Mouse (Mus musculus) stomach, embryonic 15.5 days (tissue): ENCODE data around the gene Myh1. TPM values are rescaled to one million over a fixed set of nuclear protein-coding genes. Genes with fewer than 3 reads are reported as not detected.

Source experiments
- ATAC-seq: fragments of 200-750 bp; cut with Nextera tagmentation; 2 replicates; pipeline ENCODE4 v1.8.0; 2017; ENCODE audit warnings: low read depth, moderate number of reproducible peaks, moderate TSS enrichment; ENCODE audit not compliant: insufficient read depth, low FRiP score
- H3K27ac ChIP-seq: fragments of 300-500 bp; sonication (generic); 2 replicates; pipeline ENCODE4 v1.5.1; 2015; ENCODE audit warnings: mild to moderate bottlenecking, inconsistent platforms
- H3K27me3 ChIP-seq: fragments of 300-500 bp; sonication (generic); replicated peaks from 2 replicates; pipeline ENCODE4 v1.6.1; 2015; ENCODE audit warnings: inconsistent platforms
- H3K36me3 ChIP-seq: fragments of 300-500 bp; sonication (generic); 2 replicates; pipeline ENCODE4 v1.6.1; 2015; ENCODE audit warnings: inconsistent platforms
- H3K4me1 ChIP-seq: fragments of 300-500 bp; sonication (generic); 2 replicates; pipeline ENCODE4 v1.6.1; 2015; ENCODE audit warnings: inconsistent platforms
- H3K4me2 ChIP-seq: fragments of 300-500 bp; sonication (generic); 2 replicates; pipeline ENCODE4 v1.6.1; 2015; ENCODE audit warnings: mild to moderate bottlenecking, inconsistent platforms
- H3K4me3 ChIP-seq: fragments of 300-500 bp; sonication (generic); replicated peaks from 2 replicates; pipeline ENCODE4 v1.5.1; 2015; ENCODE audit warnings: inconsistent platforms
- H3K9ac ChIP-seq: fragments of 300-500 bp; sonication (generic); 2 replicates; pipeline ENCODE4 v1.6.1; 2015; ENCODE audit warnings: inconsistent platforms
- H3K9me3 ChIP-seq: fragments of 300-500 bp; sonication (generic); 2 replicates; pipeline ENCODE4 v1.6.1; 2016; ENCODE audit warnings: inconsistent platforms
- WGBS: fragments of 180-500 bp; shearing (Covaris S2); methylation state at CpG from one replicate; pipeline ENCODE4 v1.1.7; 2015; 5-methylcytosine and 5-hydroxymethylcytosine counted together
- polyA plus RNA-seq: library from polyadenylated mRNA; unstranded; fragments of >200 nt; fragmentation: Nextera tagmentation; extraction: Ambion mirVana; gene quantifications from 2 replicates; pipeline ENCODE4 v1.2.1, GENCODE M21; 2015

The Myh1 gene
- polyA plus RNA-seq, 1 experiment from 2014 or later, result 0.22 TPM

- no peaks in the 10 kb centered on the region for H3K4me1 ChIP-seq
- ATAC-seq, result no peak
- 71% methylated on average over 2 of the region's 2 CpGs for WGBS
- H3K36me3 ChIP-seq, result no peaks in the 10 kb centered on the region
- no peak overlapping the region for H3K27ac ChIP-seq
- H3K27me3 ChIP-seq, result no peaks in the 10 kb centered on the region
- no peak overlapping the region for H3K9ac ChIP-seq
- H3K9me3 ChIP-seq, result no peaks in the 10 kb centered on the region
- H3K4me3 ChIP-seq, result no peak overlapping the region
- no peak overlapping the region for H3K4me2 ChIP-seq
Measured at GRCm38 (mm10) chr11:67172439-67172838, 27.4 kb upstream of the Myh1 start.

DNA sequence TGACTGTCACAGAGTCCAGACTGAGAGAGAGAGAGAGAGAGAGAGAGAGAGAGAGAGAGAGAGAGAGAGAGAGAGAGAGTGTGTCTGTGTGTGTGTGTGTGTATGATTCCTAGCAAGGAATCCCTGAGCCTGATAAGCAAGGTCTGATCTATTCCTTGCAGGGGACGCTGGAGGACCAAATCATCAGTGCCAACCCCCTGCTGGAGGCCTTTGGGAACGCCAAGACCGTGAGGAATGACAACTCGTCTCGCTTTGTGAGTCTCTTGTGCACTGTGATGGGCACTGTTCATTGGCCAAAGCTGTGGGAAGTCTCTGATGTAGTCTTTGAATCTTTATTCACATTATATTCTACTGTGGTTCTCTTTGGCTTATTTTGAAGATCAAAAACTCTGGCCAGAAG, 23.5 kb upstream of the Myh1 start:
- ATAC-seq, result no peak
- no peaks in the 10 kb centered on the region for H3K4me1 ChIP-seq
- no peak overlapping the region for H3K4me3 ChIP-seq
- no peaks in the 10 kb centered on the region for H3K9me3 ChIP-seq
- H3K4me2 ChIP-seq, result no peak overlapping the region
- 72% methylated on average over 5 of the region's 5 CpGs for WGBS
- no peak overlapping the region for H3K27ac ChIP-seq
- no peaks in the 10 kb centered on the region for H3K36me3 ChIP-seq
- no peaks in the 10 kb centered on the region for H3K27me3 ChIP-seq
- H3K9ac ChIP-seq, result no peak overlapping the region

DNA sequence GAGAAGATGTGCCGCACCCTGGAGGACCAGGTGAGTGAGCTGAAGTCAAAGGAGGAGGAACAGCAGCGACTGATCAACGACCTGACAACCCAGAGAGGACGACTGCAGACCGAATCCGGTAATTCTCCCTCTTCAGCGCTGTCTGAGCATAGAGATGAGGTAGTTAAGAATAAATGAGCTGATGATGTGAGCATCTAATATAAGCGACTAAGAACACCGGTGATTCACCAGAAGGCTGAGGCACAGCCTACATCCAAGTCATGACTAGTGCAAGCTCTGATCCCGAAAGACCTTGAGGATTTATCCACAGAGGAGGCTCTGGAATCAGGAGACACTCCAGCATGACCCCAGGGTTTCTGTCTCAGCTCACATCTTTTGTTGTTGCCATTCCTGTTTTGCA, 9.5 kb upstream of the Myh1 start:
- H3K9me3 ChIP-seq, result no peaks in the 10 kb centered on the region
- no peak for ATAC-seq
- no peak overlapping the region for H3K27ac ChIP-seq
- 73% methylated on average over 10 of the region's 10 CpGs for WGBS
- no peak overlapping the region for H3K9ac ChIP-seq
- no peaks in the 10 kb centered on the region for H3K27me3 ChIP-seq
- no peak overlapping the region for H3K4me2 ChIP-seq
- no peak overlapping the region for H3K4me3 ChIP-seq
- no peaks in the 10 kb centered on the region for H3K36me3 ChIP-seq
- H3K4me1 ChIP-seq, result no peaks in the 10 kb centered on the region

GRCm38 (mm10) chr11:67190814-67191213, 9.0 kb upstream of the Myh1 start:
- 82% methylated on average over 2 of the region's 2 CpGs for WGBS
- Histone ChIP-seq H3K4me2 (no peak overlapping the region), H3K36me3 (no peaks in the 10 kb centered on the region), H3K9me3 (no peaks in the 10 kb centered on the region), H3K4me1 (no peaks in the 10 kb centered on the region), H3K9ac (no peak overlapping the region), H3K27me3 (no peaks in the 10 kb centered on the region), H3K27ac (no peak overlapping the region), H3K4me3 (no peak overlapping the region)
- no peak for ATAC-seq

GRCm38 (mm10) chr11:67191496-67191895, 8.4 kb upstream of the Myh1 start:
- 87% methylated on average over 14 of the region's 14 CpGs for WGBS
- Histone ChIP-seq H3K4me2 (no peak overlapping the region), H3K4me1 (no peaks in the 10 kb centered on the region), H3K36me3 (no peaks in the 10 kb centered on the region), H3K27me3 (no peaks in the 10 kb centered on the region), H3K27ac (no peak overlapping the region), H3K4me3 (no peak overlapping the region), H3K9ac (no peak overlapping the region), H3K9me3 (no peaks in the 10 kb centered on the region)
- ATAC-seq, result no peak

GRCm38 (mm10) chr11:67199321-67199720, 531 bp upstream of the Myh1 start:
- no peak for ATAC-seq
- H3K36me3 ChIP-seq, result no peaks in the 10 kb centered on the region
- H3K4me3 ChIP-seq, result no peak overlapping the region
- H3K4me2 ChIP-seq, result no peak overlapping the region
- 34% methylated on average over 1 of the region's 1 CpGs for WGBS
- H3K27me3 ChIP-seq, result no peaks in the 10 kb centered on the region
- H3K9ac ChIP-seq, result no peak overlapping the region
- no peak overlapping the region for H3K27ac ChIP-seq
- H3K4me1 ChIP-seq, result no peaks in the 10 kb centered on the region
- H3K9me3 ChIP-seq, result no peaks in the 10 kb centered on the region

- H3K36me3 ChIP-seq, result no peaks in the 10 kb centered on the region
- H3K4me2 ChIP-seq, result no peak overlapping the region
- H3K4me3 ChIP-seq, result no peak overlapping the region
- no peak overlapping the region for H3K27ac ChIP-seq
- no peaks in the 10 kb centered on the region for H3K9me3 ChIP-seq
- ATAC-seq, result no peak
- no peaks in the 10 kb centered on the region for H3K27me3 ChIP-seq
- 81% methylated on average over 3 of the region's 3 CpGs for WGBS
- H3K4me1 ChIP-seq, result no peaks in the 10 kb centered on the region
- no peak overlapping the region for H3K9ac ChIP-seq
Measured at GRCm38 (mm10) chr11:67204766-67205165, 4.9 kb downstream of the Myh1 start.

DNA sequence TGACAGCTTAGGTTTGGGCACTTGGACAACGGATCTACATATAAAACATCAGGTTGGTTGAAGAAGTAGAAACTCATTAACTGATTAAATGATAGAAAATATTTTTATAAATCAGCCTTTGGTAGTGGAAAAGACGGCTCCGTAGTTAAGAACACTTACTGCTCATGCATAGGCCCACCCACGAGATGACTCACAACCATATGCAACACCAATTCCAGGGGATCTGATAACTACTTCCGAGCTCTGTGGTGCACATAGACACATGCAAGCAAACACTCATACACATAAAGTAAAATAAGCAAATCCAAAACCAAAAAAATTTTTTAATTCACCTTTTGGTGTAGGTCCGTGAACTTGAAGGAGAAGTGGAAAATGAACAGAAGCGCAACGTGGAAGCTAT, 22.0 kb downstream of the Myh1 start:
- ATAC-seq, result no peak
- H3K4me2 ChIP-seq, result no peak overlapping the region
- WGBS, result 90% methylated on average over 8 of the region's 8 CpGs
- H3K4me3 ChIP-seq, result no peak overlapping the region
- H3K9ac ChIP-seq, result no peak overlapping the region
- H3K4me1 ChIP-seq, result no peaks in the 10 kb centered on the region
- H3K27ac ChIP-seq, result no peak overlapping the region
- H3K9me3 ChIP-seq, result no peaks in the 10 kb centered on the region
- H3K27me3 ChIP-seq, result no peaks in the 10 kb centered on the region
- H3K36me3 ChIP-seq, result no peaks in the 10 kb centered on the region

- ATAC-seq, result no peak
- Histone ChIP-seq H3K9ac (no peak overlapping the region), H3K4me1 (no peaks in the 10 kb centered on the region), H3K27me3 (no peaks in the 10 kb centered on the region), H3K4me3 (no peak overlapping the region), H3K9me3 (no peaks in the 10 kb centered on the region), H3K36me3 (no peaks in the 10 kb centered on the region), H3K27ac (no peak overlapping the region), H3K4me2 (no peak overlapping the region)
- WGBS, result 62% methylated on average over 2 of the region's 3 CpGs
Measured at GRCm38 (mm10) chr11:67224466-67224865, 24.6 kb downstream of the Myh1 start.

DNA sequence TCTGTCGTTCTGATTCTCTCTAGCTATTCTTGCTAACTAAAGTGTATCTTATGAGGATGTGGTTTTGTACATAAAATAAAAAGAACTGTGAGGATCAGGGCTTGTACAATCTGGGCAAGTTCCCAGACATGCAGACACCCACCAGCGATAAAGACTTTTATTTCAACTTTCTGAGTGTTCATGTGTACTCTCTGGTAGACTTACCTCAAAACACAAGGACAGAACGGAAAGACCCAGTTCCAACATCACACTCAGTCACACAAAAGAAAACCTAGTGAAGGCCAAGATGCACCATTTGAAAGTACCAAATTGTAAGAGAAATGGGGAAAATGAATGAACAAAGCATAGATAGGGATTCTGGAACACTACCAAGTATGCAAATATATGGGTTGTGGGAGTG, 28.9 kb downstream of the Myh1 start:
- Histone ChIP-seq H3K4me1 (no peaks in the 10 kb centered on the region), H3K4me2 (no peak overlapping the region), H3K36me3 (no peaks in the 10 kb centered on the region), H3K9me3 (no peaks in the 10 kb centered on the region), H3K27me3 (no peaks in the 10 kb centered on the region), H3K27ac (no peak overlapping the region), H3K4me3 (no peak overlapping the region), H3K9ac (no peak overlapping the region)
- ATAC-seq, result no peak
- WGBS, result 73% methylated on average over 3 of the region's 3 CpGs

- no peak overlapping the region for H3K4me2 ChIP-seq
- ATAC-seq, result no peak
- H3K9ac ChIP-seq, result no peak overlapping the region
- H3K27ac ChIP-seq, result no peak overlapping the region
- WGBS, result 66% methylated on average over 5 of the region's 5 CpGs
- H3K9me3 ChIP-seq, result no peaks in the 10 kb centered on the region
- no peaks in the 10 kb centered on the region for H3K4me1 ChIP-seq
- H3K27me3 ChIP-seq, result no peaks in the 10 kb centered on the region
- H3K36me3 ChIP-seq, result no peaks in the 10 kb centered on the region
- H3K4me3 ChIP-seq, result no peak overlapping the region
Measured at GRCm38 (mm10) chr11:67229166-67229565, 29.3 kb downstream of the Myh1 start.

DNA sequence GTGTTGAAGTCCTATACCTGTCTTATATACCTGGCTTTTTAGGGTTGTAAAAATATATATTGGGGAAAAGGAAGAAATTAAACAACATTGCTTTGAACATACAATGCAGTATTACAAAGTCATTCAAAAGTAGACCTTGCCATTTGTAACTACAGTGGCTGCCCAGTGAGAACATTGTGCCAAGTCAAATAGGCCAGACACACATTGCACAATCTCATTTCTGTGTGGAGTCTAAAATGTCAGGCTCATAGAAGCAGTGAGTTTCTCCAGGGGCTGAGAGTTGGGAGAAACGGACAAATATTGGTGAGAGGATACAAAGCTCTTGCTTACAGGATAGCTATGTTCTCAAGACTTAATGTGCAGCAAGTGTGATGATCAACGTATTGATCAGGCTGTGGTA, 30.1 kb downstream of the Myh1 start:
- H3K36me3 ChIP-seq, result no peaks in the 10 kb centered on the region
- H3K9me3 ChIP-seq, result no peaks in the 10 kb centered on the region
- 79% methylated on average over 2 of the region's 2 CpGs for WGBS
- H3K27ac ChIP-seq, result no peak overlapping the region
- H3K9ac ChIP-seq, result no peak overlapping the region
- H3K4me1 ChIP-seq, result no peaks in the 10 kb centered on the region
- no peaks in the 10 kb centered on the region for H3K27me3 ChIP-seq
- ATAC-seq, result no peak
- H3K4me2 ChIP-seq, result no peak overlapping the region
- H3K4me3 ChIP-seq, result no peak overlapping the region

DNA sequence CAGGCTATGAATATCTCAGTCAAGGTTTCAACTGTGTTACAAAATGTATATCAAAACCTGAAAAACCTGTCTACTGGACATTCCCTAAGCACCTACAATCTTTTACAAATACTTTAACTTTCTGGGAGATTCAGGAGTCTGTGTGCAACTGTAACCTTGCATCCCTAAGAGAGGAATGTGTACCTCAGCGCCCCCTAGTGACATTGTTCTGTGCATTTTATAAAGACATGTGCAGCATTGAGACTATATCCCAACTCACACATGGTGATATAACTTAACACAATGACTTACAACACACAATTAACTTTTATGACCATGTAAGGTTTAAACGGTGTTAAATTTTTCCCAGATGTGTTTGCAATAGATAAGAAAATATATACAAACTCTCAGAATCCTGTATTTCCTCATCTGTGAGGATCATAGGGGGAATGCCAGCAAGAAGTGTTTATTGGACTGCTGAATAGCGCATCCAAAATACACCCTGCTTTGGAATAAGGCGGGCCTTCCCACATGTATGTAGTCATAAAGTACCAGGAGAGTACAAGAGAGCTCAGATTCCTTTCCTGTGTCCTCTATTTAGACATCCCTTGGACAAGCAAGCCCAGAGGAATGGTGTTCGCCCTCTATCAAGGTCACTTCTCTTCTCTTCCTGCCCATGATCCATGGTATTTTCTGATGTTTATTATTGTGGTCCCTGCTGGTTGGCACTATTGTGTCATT, 35.9 kb downstream of the Myh1 start:
- H3K9ac ChIP-seq, result no peak overlapping the region
- H3K27me3 ChIP-seq, result no peaks in the 10 kb centered on the region
- 65% methylated on average over 5 of the region's 5 CpGs for WGBS
- H3K9me3 ChIP-seq, result no peaks in the 10 kb centered on the region
- H3K4me1 ChIP-seq, result no peaks in the 10 kb centered on the region
- H3K4me2 ChIP-seq, result no peak overlapping the region
- H3K4me3 ChIP-seq, result no peak overlapping the region
- H3K27ac ChIP-seq, result no peak overlapping the region
- no peak for ATAC-seq
- H3K36me3 ChIP-seq, result no peaks in the 10 kb centered on the region
